Mouse (Mus musculus) hindbrain, postnatal 0 days (tissue): Measurements from ENCODE around the gene Rapgef4. TPM values are rescaled to one million over a fixed set of nuclear protein-coding genes. Genes with fewer than 3 reads are reported as not detected.

Source experiments
- ATAC-seq: fragments of 200-750 bp; cut with Nextera tagmentation; 2 replicates; pipeline ENCODE4 v1.8.0; 2017; ENCODE audit warnings: mild to moderate bottlenecking, moderate TSS enrichment, moderate library complexity
- DNase-seq: peaks from one replicate; pipeline ENCODE4 v3.0.0-alpha.2; 2015; ENCODE audit warnings: low spot score
- H3K27ac ChIP-seq: fragments of 300-500 bp; sonication (generic); 2 replicates; pipeline ENCODE4 v1.5.1; 2014; ENCODE audit warnings: mild to moderate bottlenecking
- H3K27me3 ChIP-seq: fragments of 300-500 bp; sonication (generic); 2 replicates; pipeline ENCODE4 v1.6.1; 2014; ENCODE audit warnings: low read length, mixed read lengths; ENCODE audit not compliant: insufficient read depth
- H3K36me3 ChIP-seq: fragments of 300-500 bp; sonication (generic); 2 replicates; pipeline ENCODE4 v1.6.1; 2014; ENCODE audit warnings: low read length, mixed read lengths; ENCODE audit not compliant: insufficient read depth
- H3K4me1 ChIP-seq: fragments of 300-500 bp; sonication (generic); 2 replicates; pipeline ENCODE4 v1.6.1; 2014; ENCODE audit warnings: antibody characterized with exemption, low read length, mixed read lengths; ENCODE audit not compliant: insufficient read depth
- H3K4me2 ChIP-seq: fragments of 300-500 bp; sonication (generic); 2 replicates; pipeline ENCODE4 v1.6.1; 2014; ENCODE audit warnings: low read depth, mild to moderate bottlenecking, low read length, moderate library complexity, mixed read lengths
- H3K4me3 ChIP-seq: fragments of 300-500 bp; sonication (generic); 2 replicates; pipeline ENCODE4 v1.5.1; 2014; ENCODE audit warnings: low read length
- H3K9ac ChIP-seq: fragments of 300-500 bp; sonication (generic); replicated peaks from 2 replicates; pipeline ENCODE4 v1.6.1; 2014; ENCODE audit warnings: mild to moderate bottlenecking, low read length, moderate library complexity, mixed read lengths
- H3K9me3 ChIP-seq: fragments of 300-500 bp; sonication (generic); 2 replicates; pipeline ENCODE4 v1.6.1; 2016; ENCODE audit warnings: low read length, mixed read lengths
- CTCF ChIP-seq: IDR thresholded peaks from 2 replicates; pipeline ENCODE4 v1.5.1; 2016; ENCODE audit warnings: antibody characterized with exemption, control low read depth, low read depth
- WGBS: fragments of 180-500 bp; shearing (Covaris S2); extraction: QIAGEN DNeasy Blood & Tissue Kit; methylation state at CpG from one replicate; pipeline ENCODE4 v1.1.7; 2014; 5-methylcytosine and 5-hydroxymethylcytosine counted together
- polyA plus RNA-seq: library from polyadenylated mRNA; unstranded; fragments of >200 nt; fragmentation: Nextera tagmentation; extraction: Ambion mirVana; gene quantifications from 2 replicates; pipeline ENCODE4 v1.2.1, GENCODE M21; 2015
- total RNA-seq: library from RNA; depleted of rRNA; stranded (reverse); fragments of >200 nt; gene quantifications from 2 replicates; pipeline ENCODE4 v1.2.3, GENCODE M21; 2014

Rapgef4 gene
- total and polyA plus RNA-seq, 2 experiments from 2014 or later = 47.3 to 104 TPM

DNA sequence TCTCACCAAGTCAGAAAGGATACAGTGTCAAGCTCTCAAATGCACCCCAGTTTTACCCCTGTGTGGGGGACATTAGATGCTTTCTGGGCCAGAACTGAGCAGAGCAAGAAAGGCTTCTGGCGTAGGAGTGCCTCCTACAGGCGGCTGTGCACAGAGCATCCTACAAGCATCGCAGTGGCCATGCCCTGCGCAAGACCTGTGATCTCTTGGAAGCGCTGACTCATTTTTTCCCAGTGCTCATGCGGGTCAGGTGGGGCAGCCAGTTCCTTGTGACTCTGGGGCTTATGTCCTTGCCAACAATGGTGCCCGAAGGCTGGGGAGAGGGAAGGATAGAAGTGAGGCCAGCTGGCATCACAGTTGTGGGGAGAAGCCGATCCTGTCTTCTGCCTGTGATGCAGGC, 54.6 kb downstream of the Rapgef4 start:
- peaks cover 4% of the 10 kb centered on the region for H3K4me1 ChIP-seq
- WGBS = 49% methylated on average over 8 of the region's 8 CpGs
- H3K27me3 ChIP-seq = no peaks in the 10 kb centered on the region
- peak; percentile 59 for DNase-seq
- H3K9me3 ChIP-seq = no peaks in the 10 kb centered on the region
- no peak overlapping the region for H3K4me3 ChIP-seq
- no peak overlapping the region for H3K4me2 ChIP-seq
- no peak overlapping the region for H3K27ac ChIP-seq
- no peaks in the 10 kb centered on the region for H3K36me3 ChIP-seq
- peak; percentile 72 for TF ChIP-seq CTCF
- no peak overlapping the region for H3K9ac ChIP-seq
- peak; percentile 58 for ATAC-seq

- Histone ChIP-seq H3K4me3 (no peak overlapping the region), H3K9ac (no peak overlapping the region), H3K36me3 (no peaks in the 10 kb centered on the region), H3K27me3 (no peaks in the 10 kb centered on the region), H3K27ac (no peak overlapping the region), H3K4me2 (no peak overlapping the region), H3K9me3 (no peaks in the 10 kb centered on the region), H3K4me1 (peaks cover 4% of the 10 kb centered on the region)
- no peak for DNase-seq
- no peak for ATAC-seq
- TF ChIP-seq CTCF = no peak
- WGBS = 89% methylated on average over 5 of the region's 5 CpGs
These were observed 56.3 kb downstream of the Rapgef4 start for GRCm38 (mm10) chr2:72037357-72037756.

GRCm38 (mm10) chr2:72038235-72038634, 57.2 kb downstream of the Rapgef4 start:
- WGBS = 12% methylated on average over 1 of the region's 1 CpGs
- Histone ChIP-seq H3K9me3 (no peaks in the 10 kb centered on the region), H3K4me1 (peaks cover 4% of the 10 kb centered on the region), H3K4me2 (peak overlapping the region; percentile 41; the same call in 1 of the 2 replicates), H3K27ac (peak overlapping the region; percentile 71), H3K4me3 (no peak overlapping the region), H3K9ac (no peak overlapping the region), H3K27me3 (no peaks in the 10 kb centered on the region), H3K36me3 (no peaks in the 10 kb centered on the region)
- ATAC-seq (peak; percentile 70), DNase-seq (peak; percentile 94)
- TF ChIP-seq CTCF = peak; percentile 94

DNA sequence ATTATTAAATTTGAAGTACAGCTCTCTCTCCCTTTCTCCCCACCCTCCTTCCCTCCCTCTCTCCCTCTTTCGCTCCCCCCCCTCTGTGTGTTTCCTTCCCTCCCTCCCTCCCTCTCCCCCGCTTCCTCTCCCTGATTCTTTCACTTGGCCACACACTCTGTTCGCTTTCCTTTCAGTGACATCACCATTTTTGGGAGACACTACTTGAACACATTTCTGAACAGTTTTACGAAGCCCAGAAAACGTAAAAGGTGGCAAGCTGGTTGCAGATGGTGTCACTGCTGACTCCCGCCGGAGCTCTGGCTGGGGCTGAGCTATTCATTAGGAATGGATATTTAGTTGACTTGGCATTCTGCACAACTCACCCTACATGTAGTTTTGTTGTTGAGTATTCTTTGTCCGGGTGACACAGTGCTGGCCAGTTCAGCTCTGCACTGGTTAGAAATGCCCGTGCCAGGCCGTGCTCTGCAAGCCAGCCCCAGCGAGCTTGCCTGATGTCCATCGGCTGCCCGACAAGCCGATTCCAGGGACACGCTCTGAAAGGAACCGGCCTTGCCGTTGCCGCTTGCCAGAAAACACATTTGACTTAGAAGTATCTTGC, 57.7 kb downstream of the Rapgef4 start:
- Histone ChIP-seq H3K4me3 (no peak overlapping the region), H3K27ac (peak overlapping the region; percentile 71), H3K4me2 (peak overlapping the region; percentile 41), H3K36me3 (no peaks in the 10 kb centered on the region), H3K9ac (0 out of 2 replicates have a peak overlapping the region, but pooled peaks have one; percentile 9), H3K4me1 (peaks cover 4% of the 10 kb centered on the region), H3K27me3 (no peaks in the 10 kb centered on the region), H3K9me3 (no peaks in the 10 kb centered on the region)
- WGBS = 23% methylated on average over 18 of the region's 18 CpGs
- ATAC-seq (peak; percentile 82), DNase-seq (peak; percentile 79)
- TF ChIP-seq CTCF = no peak

- H3K9me3 ChIP-seq = no peaks in the 10 kb centered on the region
- no peak overlapping the region for H3K4me3 ChIP-seq
- 38% methylated on average over 8 of the region's 8 CpGs for WGBS
- no peaks in the 10 kb centered on the region for H3K36me3 ChIP-seq
- peak overlapping the region; percentile 71; the same call in 1 of the 2 replicates for H3K27ac ChIP-seq
- peaks cover 4% of the 10 kb centered on the region for H3K4me1 ChIP-seq
- peak overlapping the region; percentile 41; the same call in 1 of the 2 replicates for H3K4me2 ChIP-seq
- no peak for ATAC-seq
- no peak for TF ChIP-seq CTCF
- H3K9ac ChIP-seq = no peak overlapping the region
- DNase-seq = no peak
- no peaks in the 10 kb centered on the region for H3K27me3 ChIP-seq
These were observed 58.5 kb downstream of the Rapgef4 start for GRCm38 (mm10) chr2:72039522-72040045.

DNA sequence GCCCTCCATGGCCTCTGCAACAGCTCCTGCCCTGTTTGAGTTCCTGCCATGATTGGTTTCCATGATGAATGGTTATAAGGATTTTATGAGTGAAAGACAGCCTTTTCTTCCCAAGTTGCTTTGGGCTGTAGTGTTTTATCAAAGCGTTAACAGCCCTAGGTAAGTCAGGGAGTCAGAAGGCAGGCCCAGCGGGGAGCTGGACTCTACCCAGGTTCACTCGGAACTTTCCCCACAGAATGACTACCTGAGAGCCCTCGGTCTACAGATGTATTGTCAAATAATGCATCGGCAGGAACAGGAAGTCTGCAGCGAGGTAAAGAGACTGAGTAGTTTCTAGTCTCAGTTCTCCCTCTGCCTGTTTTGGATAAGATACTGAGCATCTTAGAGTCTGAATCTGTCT, 60.0 kb downstream of the Rapgef4 start:
- H3K4me2 ChIP-seq = no peak overlapping the region

GRCm38 (mm10) chr2:72042093-72042492, 61.1 kb downstream of the Rapgef4 start:
- Histone ChIP-seq H3K36me3 (no peaks in the 10 kb centered on the region), H3K27ac (no peak overlapping the region), H3K4me2 (no peak overlapping the region), H3K4me3 (no peak overlapping the region), H3K4me1 (peaks cover 4% of the 10 kb centered on the region), H3K9me3 (no peaks in the 10 kb centered on the region), H3K9ac (no peak overlapping the region), H3K27me3 (no peaks in the 10 kb centered on the region)
- ATAC-seq = no peak
- WGBS = 87% methylated on average over 10 of the region's 10 CpGs
- no peak for DNase-seq
- TF ChIP-seq CTCF = peak; percentile 64

More for the DNA sequence above, 60.0 kb downstream of the Rapgef4 start:
- Histone ChIP-seq H3K27ac (no peak overlapping the region), H3K4me1 (peaks cover 4% of the 10 kb centered on the region), H3K9me3 (no peaks in the 10 kb centered on the region), H3K36me3 (no peaks in the 10 kb centered on the region), H3K9ac (no peak overlapping the region), H3K27me3 (no peaks in the 10 kb centered on the region), H3K4me3 (no peak overlapping the region)
- TF ChIP-seq CTCF = no peak
- ATAC-seq (no peak), DNase-seq (no peak)
- WGBS = 91% methylated on average over 6 of the region's 6 CpGs
